In the genomic region with DNA sequence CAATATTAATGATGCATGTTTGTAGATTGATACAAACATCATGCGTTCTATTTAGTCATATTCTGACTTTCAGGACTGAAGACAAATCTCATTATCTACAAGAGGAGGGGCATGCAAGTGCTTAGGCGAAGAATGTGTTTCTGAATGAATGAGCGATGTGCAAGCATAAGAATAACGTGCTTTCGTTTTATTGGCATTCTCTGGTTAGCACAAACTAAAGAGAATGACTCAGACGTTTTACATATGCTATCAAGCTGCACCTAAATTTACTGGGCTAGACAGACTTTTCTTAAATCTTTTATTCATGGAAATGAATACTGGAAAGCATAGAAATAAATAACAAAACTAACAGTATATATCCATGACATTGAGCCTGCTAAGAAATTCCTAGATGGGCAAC, we compare ENCODE assay signal across 17 mouse cellular contexts.
"Had no signal": no experiment of that assay in that cellular context is flagged by ENCODE, and none has a peak within 500 bp of the region (broad histone marks: within the 10 kb centered on the region; RNA-seq: fewer than 3 reads in every experiment).

No protein-coding gene starts in this region.

- DNase-seq: gastrocnemius, adult 2 months; gastrocnemius, postnatal 10 days; gastrocnemius, postnatal 25 days; heart, adult 18-20 months; heart, postnatal 14 days; heart, postnatal 36 days; kidney, adult 11 months; kidney, adult 2 months; kidney, adult 9 months; kidney, postnatal 14 days; kidney, postnatal 36 days; layer of hippocampus, adult 9-11 months; layer of hippocampus, postnatal 36 days; left cerebral cortex, postnatal 4 days had no signal

- ATAC-seq: hindbrain, postnatal 0 days; intestine, embryonic 16.5 days; liver, embryonic 12.5 days had no signal
